Mouse (Mus musculus): ENCODE measurements around the gene Gja10. TPM values are rescaled to one million over a fixed set of nuclear protein-coding genes. Genes with fewer than 3 reads are reported as not detected.
A peak's percentile ranks its signal among the peaks of the same experiment; 100 is the strongest.

Gja10 gene
- polyA plus RNA-seq, 1 experiment from 2014 or later, result not detected

DNA sequence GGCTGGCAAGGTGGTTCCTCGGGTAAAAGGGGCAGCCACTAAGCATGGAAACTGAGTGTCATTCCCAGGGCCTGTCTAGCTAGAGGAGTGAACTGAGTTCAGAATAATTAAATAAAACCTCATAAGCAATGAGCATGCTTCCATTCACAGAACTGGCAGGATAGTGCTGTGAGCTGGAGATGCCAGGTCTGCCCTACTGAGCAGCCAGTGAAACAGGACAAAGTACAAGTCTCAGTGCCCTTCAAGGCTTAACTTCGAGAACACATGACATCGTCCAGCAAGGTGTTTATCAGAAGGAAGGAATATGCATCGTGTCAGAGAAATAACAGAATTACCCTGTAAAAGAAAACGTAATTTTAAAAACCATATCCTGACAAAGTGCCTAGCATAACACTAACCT lies 29.0 kb downstream of the Gja10 start:
- Histone ChIP-seq H3K4me3 (replicated peaks) (no peak overlapping the region), H3K27ac (no peak overlapping the region), H3K4me2 (replicated peaks) (no peak overlapping the region), H3K36me3 (peaks cover 16% of the 10 kb centered on the region), H3K9ac (replicated peaks) (no peak overlapping the region), H3K27me3 (no peaks in the 10 kb centered on the region), H3K9me3 (no peaks in the 10 kb centered on the region), H3K4me1 (replicated peaks) (peaks cover 27% of the 10 kb centered on the region)
- no peak for ATAC-seq
- WGBS, result 91% methylated on average over 5 of the region's 5 CpGs

DNA sequence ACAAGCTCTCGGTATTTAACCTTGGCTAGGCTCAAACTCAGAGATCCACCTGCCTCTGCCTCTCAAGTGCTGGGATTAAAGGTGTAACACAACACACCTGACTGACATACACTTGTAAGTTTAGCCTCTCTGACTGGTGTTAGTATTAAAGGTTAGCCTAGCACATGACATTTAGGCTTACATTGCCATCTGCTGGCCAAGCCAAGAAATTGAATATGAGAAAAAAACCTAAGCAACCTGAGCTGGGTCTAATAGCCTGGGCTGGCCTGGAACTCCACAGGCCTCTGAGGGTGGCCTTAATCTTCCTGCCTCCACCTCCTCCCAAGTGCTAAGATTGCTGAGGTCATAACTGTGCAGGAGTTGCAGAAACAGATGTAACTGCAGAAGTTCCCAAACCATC lies 30.4 kb downstream of the Gja10 start:
- no peak overlapping the region for H3K4me3 ChIP-seq (replicated peaks)
- no peak overlapping the region for H3K4me2 ChIP-seq (replicated peaks)
- H3K9me3 ChIP-seq, result no peaks in the 10 kb centered on the region
- H3K27ac ChIP-seq, result no peak overlapping the region
- H3K4me1 ChIP-seq (replicated peaks), result peaks cover 27% of the 10 kb centered on the region
- peak; percentile 59 for ATAC-seq
- H3K36me3 ChIP-seq, result peaks cover 11% of the 10 kb centered on the region
- no peaks in the 10 kb centered on the region for H3K27me3 ChIP-seq
- WGBS, result 68% methylated on average over 1 of the region's 1 CpGs
- H3K9ac ChIP-seq (replicated peaks), result no peak overlapping the region

- no peak overlapping the region for H3K9ac ChIP-seq (replicated peaks)
- H3K27ac ChIP-seq, result peak overlapping the region; percentile 75; the same call in 1 of the 2 replicates
- H3K9me3 ChIP-seq, result no peaks in the 10 kb centered on the region
- H3K36me3 ChIP-seq, result peaks cover 6% of the 10 kb centered on the region
- no peaks in the 10 kb centered on the region for H3K27me3 ChIP-seq
- no peak overlapping the region for H3K4me2 ChIP-seq (replicated peaks)
- H3K4me1 ChIP-seq (replicated peaks), result peaks cover 27% of the 10 kb centered on the region
- no peak overlapping the region for H3K4me3 ChIP-seq (replicated peaks)
- 71% methylated on average over 3 of the region's 3 CpGs for WGBS
- ATAC-seq, result no peak
Observed at GRCm38 (mm10) chr4:32571441-32571840, 31.1 kb downstream of the Gja10 start.

GRCm38 (mm10) chr4:32570939-32571317 lies 31.6 kb downstream of the Gja10 start:
- H3K9ac ChIP-seq (replicated peaks), result peak overlapping the region; percentile 37; the same call in 1 of the 2 replicates
- H3K27ac ChIP-seq, result peak overlapping the region; percentile 75
- no peak overlapping the region for H3K4me2 ChIP-seq (replicated peaks)
- peaks cover 6% of the 10 kb centered on the region for H3K36me3 ChIP-seq
- no peak for ATAC-seq
- H3K27me3 ChIP-seq, result no peaks in the 10 kb centered on the region
- WGBS, result 64% methylated on average over 8 of the region's 8 CpGs
- H3K4me1 ChIP-seq (replicated peaks), result peaks cover 27% of the 10 kb centered on the region
- no peak overlapping the region for H3K4me3 ChIP-seq (replicated peaks)
- no peaks in the 10 kb centered on the region for H3K9me3 ChIP-seq

GRCm38 (mm10) chr4:32569995-32570938 lies 32.3 kb downstream of the Gja10 start:
- no peak overlapping the region for H3K4me3 ChIP-seq (replicated peaks)
- peak overlapping the region; percentile 75 for H3K27ac ChIP-seq
- H3K4me1 ChIP-seq (replicated peaks), result peaks cover 27% of the 10 kb centered on the region
- peak; percentile 83 for ATAC-seq
- no peaks in the 10 kb centered on the region for H3K9me3 ChIP-seq
- H3K27me3 ChIP-seq, result no peaks in the 10 kb centered on the region
- peak overlapping the region; percentile 33 for H3K4me2 ChIP-seq (replicated peaks)
- H3K9ac ChIP-seq (replicated peaks), result peak overlapping the region; percentile 37
- 29% methylated on average over 17 of the region's 17 CpGs for WGBS
- peaks cover 6% of the 10 kb centered on the region for H3K36me3 ChIP-seq

DNA sequence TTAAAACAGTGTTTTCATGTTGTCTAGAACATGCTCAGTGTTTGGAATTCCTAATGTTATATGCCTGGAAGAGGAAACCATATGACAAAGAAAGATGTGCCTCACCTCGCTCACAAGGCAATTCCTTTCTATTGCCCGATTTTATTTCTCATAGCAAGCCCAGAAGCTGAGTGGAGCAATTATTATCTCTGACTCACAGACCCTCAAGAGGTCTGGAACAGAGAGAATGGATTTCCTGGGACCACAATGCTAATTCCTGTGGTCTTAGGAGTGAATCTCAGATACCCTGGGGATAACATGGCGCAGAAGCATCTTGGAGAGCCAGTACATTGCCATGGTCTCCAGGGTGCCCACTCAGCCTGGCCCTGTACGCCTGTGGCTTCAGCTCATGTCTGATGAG lies 33.5 kb downstream of the Gja10 start:
- H3K36me3 ChIP-seq, result peaks cover 14% of the 10 kb centered on the region
- peak overlapping the region; percentile 51; the same call in 1 of the 2 replicates for H3K27ac ChIP-seq
- H3K9me3 ChIP-seq, result no peaks in the 10 kb centered on the region
- 61% methylated on average over 4 of the region's 4 CpGs for WGBS
- no peaks in the 10 kb centered on the region for H3K27me3 ChIP-seq
- H3K4me1 ChIP-seq (replicated peaks), result peaks cover 27% of the 10 kb centered on the region
- H3K4me2 ChIP-seq (replicated peaks), result no peak overlapping the region
- no peak overlapping the region for H3K4me3 ChIP-seq (replicated peaks)
- ATAC-seq, result no peak
- H3K9ac ChIP-seq (replicated peaks), result no peak overlapping the region

- 94% methylated on average over 8 of the region's 8 CpGs for WGBS
- H3K36me3 ChIP-seq, result peaks cover 38% of the 10 kb centered on the region
- H3K9me3 ChIP-seq, result no peaks in the 10 kb centered on the region
- ATAC-seq, result no peak
- no peak overlapping the region for H3K27ac ChIP-seq
- H3K27me3 ChIP-seq, result no peaks in the 10 kb centered on the region
- H3K9ac ChIP-seq (replicated peaks), result no peak overlapping the region
- no peak overlapping the region for H3K4me3 ChIP-seq (replicated peaks)
- H3K4me1 ChIP-seq (replicated peaks), result peaks cover 37% of the 10 kb centered on the region
- no peak overlapping the region for H3K4me2 ChIP-seq (replicated peaks)
Observed at GRCm38 (mm10) chr4:32564918-32565317, 37.6 kb downstream of the Gja10 start.

DNA sequence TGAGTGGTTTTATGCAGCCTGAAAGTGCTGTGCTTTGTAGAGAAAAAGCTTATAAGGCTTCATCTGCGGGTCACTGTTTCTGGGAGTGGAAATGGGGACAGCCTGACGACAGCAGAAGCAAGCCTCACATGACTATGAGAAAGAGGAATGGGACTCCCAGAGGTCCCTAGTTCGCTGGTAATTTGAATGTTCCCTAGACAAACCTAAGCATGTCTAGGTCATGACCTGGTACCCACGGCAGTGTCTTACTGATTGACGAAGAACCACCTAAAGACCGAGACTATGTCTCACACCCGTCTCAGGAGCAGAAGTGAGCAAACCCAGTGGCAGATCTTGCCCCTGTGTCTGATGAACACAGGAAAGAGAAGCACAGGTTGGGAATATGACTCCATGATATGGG lies 38.1 kb downstream of the Gja10 start:
- no peak for ATAC-seq
- Histone ChIP-seq H3K4me3 (replicated peaks) (no peak overlapping the region), H3K27me3 (no peaks in the 10 kb centered on the region), H3K9ac (replicated peaks) (no peak overlapping the region), H3K36me3 (peaks cover 38% of the 10 kb centered on the region), H3K4me2 (replicated peaks) (no peak overlapping the region), H3K4me1 (replicated peaks) (peaks cover 34% of the 10 kb centered on the region), H3K27ac (no peak overlapping the region), H3K9me3 (no peaks in the 10 kb centered on the region)
- 94% methylated on average over 7 of the region's 7 CpGs for WGBS

DNA sequence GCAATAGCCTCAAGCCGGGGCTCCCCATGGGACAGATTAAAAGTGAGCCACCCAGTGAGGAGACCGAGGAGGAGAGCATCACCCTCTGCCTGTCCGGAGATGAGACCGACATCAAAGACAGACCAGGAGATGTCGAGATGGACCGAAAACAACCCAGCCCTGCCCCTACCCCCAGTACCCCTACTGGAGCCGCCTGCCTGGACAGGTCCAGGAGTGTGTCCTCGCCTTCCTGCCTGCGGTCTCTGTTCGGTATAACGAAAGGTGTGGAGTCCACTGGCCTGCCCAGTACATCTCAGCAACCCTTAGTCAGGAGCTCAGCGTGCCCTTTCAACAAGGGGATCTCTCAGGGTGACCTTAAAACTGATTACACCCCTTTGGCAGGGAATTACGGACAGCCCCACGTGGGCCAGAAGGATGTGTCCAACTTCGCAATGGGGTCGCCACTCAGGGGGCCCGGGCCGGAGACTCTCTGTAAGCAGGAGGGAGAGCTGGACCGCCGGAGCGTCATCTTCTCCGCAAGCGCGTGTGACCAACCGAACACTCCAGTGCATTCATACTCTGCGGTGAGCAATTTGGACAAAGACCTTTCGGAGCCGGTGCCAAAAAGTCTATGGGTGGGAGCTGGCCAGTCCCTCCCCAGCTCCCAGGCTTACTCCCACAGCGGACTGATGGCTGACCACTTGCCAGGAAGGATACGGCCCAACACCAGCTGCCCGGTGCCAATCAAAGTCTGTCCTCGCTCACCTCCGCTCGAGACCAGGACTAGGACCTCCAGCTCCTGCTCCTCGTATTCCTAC lies 40.0 kb downstream of the Gja10 start:
- no peaks in the 10 kb centered on the region for H3K27me3 ChIP-seq
- no peak overlapping the region for H3K4me3 ChIP-seq (replicated peaks)
- no peak overlapping the region for H3K9ac ChIP-seq (replicated peaks)
- peaks cover 38% of the 10 kb centered on the region for H3K36me3 ChIP-seq
- H3K4me1 ChIP-seq (replicated peaks), result peaks cover 26% of the 10 kb centered on the region
- no peaks in the 10 kb centered on the region for H3K9me3 ChIP-seq
- WGBS, result 96% methylated on average over 35 of the region's 35 CpGs
- H3K27ac ChIP-seq, result peak overlapping the region; percentile 81; the same call in 1 of the 2 replicates
- ATAC-seq, result peak; percentile 55
- no peak overlapping the region for H3K4me2 ChIP-seq (replicated peaks)

DNA sequence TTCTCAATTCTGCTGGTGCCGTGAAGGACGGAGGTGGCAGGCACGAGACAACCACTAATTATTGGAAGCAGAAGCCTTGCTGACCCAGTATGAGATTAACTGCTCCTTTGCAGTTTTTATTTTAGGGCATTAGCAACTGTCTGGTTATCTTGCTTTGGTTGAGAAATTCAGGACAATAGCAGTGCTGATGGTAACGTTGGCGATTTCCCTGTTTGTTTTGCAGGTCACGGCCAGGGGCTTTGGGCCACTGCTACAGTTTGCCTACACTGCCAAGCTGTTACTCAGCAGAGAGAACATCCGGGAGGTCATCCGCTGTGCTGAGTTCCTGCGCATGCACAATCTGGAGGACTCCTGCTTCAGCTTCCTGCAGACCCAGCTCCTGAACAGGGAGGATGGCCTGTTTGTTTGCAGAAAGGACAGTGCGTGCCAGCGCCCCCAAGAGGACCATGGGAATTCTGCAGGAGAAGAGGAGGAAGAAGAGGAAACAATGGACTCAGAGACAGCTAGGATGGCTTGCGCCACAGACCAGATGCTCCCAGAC lies 40.9 kb downstream of the Gja10 start:
- ATAC-seq, result peak; percentile 73
- Histone ChIP-seq H3K36me3 (peaks cover 38% of the 10 kb centered on the region), H3K4me1 (replicated peaks) (peaks cover 26% of the 10 kb centered on the region), H3K27me3 (no peaks in the 10 kb centered on the region), H3K9ac (replicated peaks) (no peak overlapping the region), H3K27ac (peak overlapping the region; percentile 81), H3K4me3 (replicated peaks) (no peak overlapping the region), H3K9me3 (no peaks in the 10 kb centered on the region), H3K4me2 (replicated peaks) (no peak overlapping the region)
- WGBS, result 38% methylated on average over 12 of the region's 12 CpGs

DNA sequence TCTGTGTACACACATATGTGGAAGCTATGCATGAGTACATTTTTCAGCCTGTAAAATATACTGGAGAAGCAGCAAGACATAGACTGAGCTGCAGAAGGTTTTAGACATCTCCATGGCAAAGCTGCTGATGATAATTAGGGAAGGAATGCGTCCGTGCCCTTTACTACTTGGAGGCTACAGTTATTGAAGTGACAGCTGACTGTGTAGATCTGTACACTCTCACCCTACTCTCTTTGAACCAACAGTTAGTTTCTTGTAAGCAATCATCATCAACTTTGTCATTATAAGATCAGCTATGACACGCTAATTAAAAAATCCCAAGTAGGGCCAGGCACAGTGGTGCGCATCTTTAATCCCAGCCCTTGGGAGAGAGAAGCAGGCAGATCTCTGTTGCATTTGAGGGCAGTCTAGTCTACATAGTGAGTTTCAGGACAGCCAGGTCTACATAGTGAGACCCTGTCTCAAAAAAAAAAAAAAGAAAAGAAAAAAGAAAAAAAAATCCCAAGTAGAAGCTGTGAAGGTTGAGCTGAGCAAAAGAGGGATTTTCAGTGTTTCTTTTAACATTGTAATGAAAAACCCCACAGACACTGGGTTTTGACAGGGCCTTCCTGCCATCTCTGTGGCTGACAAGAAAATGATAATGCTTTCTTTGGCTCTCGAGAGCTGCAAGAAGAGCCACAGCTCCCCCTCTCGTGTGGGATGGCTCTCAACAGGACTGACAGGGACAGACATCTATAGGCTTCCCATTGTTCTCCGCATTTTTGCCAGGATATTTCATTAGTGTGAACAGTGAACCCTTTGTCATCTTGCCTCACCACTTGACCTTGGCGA lies 41.6 kb downstream of the Gja10 start:
- ATAC-seq, result peak; percentile 62
- Histone ChIP-seq H3K27me3 (no peaks in the 10 kb centered on the region), H3K27ac (peak overlapping the region; percentile 81), H3K9ac (replicated peaks) (no peak overlapping the region), H3K4me2 (replicated peaks) (no peak overlapping the region), H3K4me1 (replicated peaks) (peaks cover 26% of the 10 kb centered on the region), H3K4me3 (replicated peaks) (no peak overlapping the region), H3K36me3 (peaks cover 31% of the 10 kb centered on the region), H3K9me3 (no peaks in the 10 kb centered on the region)
- 33% methylated on average over 8 of the region's 8 CpGs for WGBS
